In the genomic region with DNA sequence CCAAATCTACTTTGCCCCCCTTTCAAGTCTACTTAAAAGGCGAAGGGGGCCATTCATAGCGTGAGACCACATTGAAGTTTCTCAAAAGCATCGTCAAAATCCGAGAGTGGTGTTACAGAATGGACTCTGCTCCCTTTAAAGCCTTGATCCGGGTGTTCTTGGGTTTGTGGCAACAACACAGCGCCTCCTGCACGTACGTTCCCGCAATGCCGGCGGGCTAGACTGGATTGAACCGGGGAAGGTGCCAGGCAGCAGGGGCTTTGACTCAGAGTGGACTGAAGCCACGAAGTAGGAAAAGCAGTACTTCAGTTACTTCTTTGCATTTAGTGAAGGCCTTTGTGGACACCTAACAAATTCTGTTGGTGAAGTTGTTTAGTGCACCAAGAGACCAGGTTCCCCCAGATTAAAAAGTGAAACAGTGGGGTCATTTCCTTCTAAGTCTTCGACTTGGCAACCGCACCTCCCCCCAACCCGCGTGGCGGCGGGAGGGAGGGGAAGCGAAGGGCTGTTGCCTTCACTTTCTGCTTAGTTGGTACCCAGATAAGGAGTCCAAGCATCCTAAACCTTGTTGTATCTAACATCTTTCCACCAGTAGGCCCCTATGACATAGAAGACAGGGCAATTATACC, we compare ENCODE assay signal across 9 mouse cellular contexts. TPM values are rescaled to one million over a fixed set of nuclear protein-coding genes. Genes with fewer than 3 reads are reported as not detected.
DNase-seq lines count a peak whose midpoint lies in the region; ATAC-seq and TF ChIP-seq lines count a peak whose summit lies in the region.
"Had no signal": no experiment of that assay in that cellular context is flagged by ENCODE, and none has a peak within 500 bp of the region (broad histone marks: within the 10 kb centered on the region; RNA-seq: fewer than 3 reads in every experiment).

No protein-coding gene starts in this region.

- H3K4me2 ChIP-seq in kidney, embryonic 16.5 days (replicated peaks; ENCODE audit: low read depth, low read length), result no peak overlapping the region
- H3K4me2 ChIP-seq in heart, embryonic 12.5 days, result peak overlapping the region; percentile 3; the same call in 1 of the 2 replicates
- H3K4me2 ChIP-seq in liver, embryonic 11.5 days, result peak overlapping the region; percentile 13; the same call in 1 of the 2 replicates

- TF ChIP-seq CTCF in cerebellum, adult 2 months (IDR thresholded peaks at IDR 0.05; ENCODE audit: borderline replicate concordance, insufficient read depth, low read depth, low read length), result no peak

- intact Hi-C loops in gastrocnemius, postnatal 36 days (cut with DNase I), result no loop called here

- TF ChIP-seq POLR2A in cerebellum, adult 2 months (IDR thresholded peaks at IDR 0.05; ENCODE audit: borderline replicate concordance, insufficient read depth, low read length), result no peak

- H3K9me3 ChIP-seq in kidney, embryonic 16.5 days (ENCODE audit: low read length), result no peaks in the 10 kb centered on the region
- no peaks in the 10 kb centered on the region for H3K9me3 ChIP-seq in heart, embryonic 12.5 days (replicated peaks)
- no peaks in the 10 kb centered on the region for H3K9me3 ChIP-seq in liver, embryonic 11.5 days (ENCODE audit: control insufficient read depth, low read length)

- peaks cover 92% of the 10 kb centered on the region for H3K27me3 ChIP-seq in kidney, embryonic 16.5 days (ENCODE audit: insufficient read depth, low read length)
- H3K27me3 ChIP-seq in heart, embryonic 12.5 days (replicated peaks), result peaks cover 91% of the 10 kb centered on the region
- H3K27me3 ChIP-seq in liver, embryonic 11.5 days (replicated peaks; ENCODE audit: control insufficient read depth, insufficient read depth, low read length), result peaks cover 99% of the 10 kb centered on the region
- H3K27me3 ChIP-seq in cerebellum, adult 2 months (ENCODE audit: control insufficient read depth, insufficient read depth, low read length), result peaks cover 29% of the 10 kb centered on the region; the same call in 1 of the 2 replicates

- no peak overlapping the region for H3K9ac ChIP-seq in kidney, embryonic 16.5 days (replicated peaks; ENCODE audit: low read length)
- no peak overlapping the region for H3K9ac ChIP-seq in heart, embryonic 12.5 days
- H3K9ac ChIP-seq in liver, embryonic 11.5 days (ENCODE audit: low read depth, low read length), result no peak overlapping the region

- WGBS in kidney, embryonic 16.5 days, result 1% methylated on average over 20 of the region's 20 CpGs
- WGBS in heart, embryonic 12.5 days, result 2% methylated on average over 20 of the region's 20 CpGs
- WGBS in liver, embryonic 11.5 days, result 3% methylated on average over 20 of the region's 20 CpGs
- 2% methylated on average over 20 of the region's 20 CpGs for WGBS in cerebellum, adult 2 months

- H3K4me3 ChIP-seq in kidney, embryonic 16.5 days (ENCODE audit: low read length), result no peak overlapping the region
- H3K4me3 ChIP-seq in heart, embryonic 12.5 days, result 0 out of 2 replicates have a peak overlapping the region, but pooled peaks have one; percentile 1
- H3K4me3 ChIP-seq in liver, embryonic 11.5 days (ENCODE audit: low read depth, low read length), result no peak overlapping the region
- H3K4me3 ChIP-seq in cerebellum, adult 2 months (replicated peaks; ENCODE audit: insufficient read depth, low read depth, low read length), result no peak overlapping the region

- DNase-seq in kidney, adult 9 months, result peak; percentile 6
- peak; percentile 39 for DNase-seq in liver, embryonic 11.5 days (ENCODE audit: low spot score)
- DNase-seq in retina, postnatal 1 day, result peak; percentile 68
- no peak for DNase-seq in cerebellum, adult 2 months
- DNase-seq in gastrocnemius, postnatal 36 days, result no peak
- DNase-seq: gastrocnemius, postnatal 14 days had no signal

- no peak for ATAC-seq in kidney, embryonic 16.5 days (ENCODE audit: low FRiP score, low TSS enrichment)
- ATAC-seq in heart, embryonic 12.5 days (ENCODE audit: insufficient number of reproducible peaks, low FRiP score), result no peak
- ATAC-seq in liver, embryonic 11.5 days (replicated peaks; ENCODE audit: low FRiP score), result no peak

- H3K4me1 ChIP-seq in kidney, embryonic 16.5 days (ENCODE audit: insufficient read depth, low read length), result peaks cover 18% of the 10 kb centered on the region
- peaks cover 30% of the 10 kb centered on the region for H3K4me1 ChIP-seq in heart, embryonic 12.5 days (replicated peaks)
- H3K4me1 ChIP-seq in liver, embryonic 11.5 days (replicated peaks; ENCODE audit: control insufficient read depth, insufficient read depth, low read length), result peaks cover 7% of the 10 kb centered on the region; the same call in 1 of the 2 replicates
- H3K4me1 ChIP-seq in cerebellum, adult 2 months (ENCODE audit: control insufficient read depth, insufficient read depth, low read length), result no peaks in the 10 kb centered on the region; the same call in 1 of the 2 replicates

- no peaks in the 10 kb centered on the region for H3K36me3 ChIP-seq in kidney, embryonic 16.5 days (ENCODE audit: insufficient read depth, low read length)
- no peaks in the 10 kb centered on the region for H3K36me3 ChIP-seq in heart, embryonic 12.5 days
- no peaks in the 10 kb centered on the region for H3K36me3 ChIP-seq in liver, embryonic 11.5 days (ENCODE audit: control insufficient read depth, insufficient read depth, low read length)

- H3K27ac ChIP-seq in kidney, embryonic 16.5 days (ENCODE audit: low read length), result no peak overlapping the region
- no peak overlapping the region for H3K27ac ChIP-seq in heart, embryonic 12.5 days (ENCODE audit: poor library complexity, severe bottlenecking)
- H3K27ac ChIP-seq in liver, embryonic 11.5 days (ENCODE audit: low read depth, low read length), result no peak overlapping the region
- H3K27ac ChIP-seq in cerebellum, adult 2 months (ENCODE audit: insufficient read depth, low read length), result no peak overlapping the region

RNA-seq across cellular contexts. Expression of a gene that starts 1.8 kb away (rescaled TPM):
- polyA plus RNA-seq in kidney, embryonic 16.5 days (2015; fragmentation: Nextera tagmentation; extraction: Ambion mirVana), result 0.86 and 1.2 TPM in 2 replicates
- polyA plus RNA-seq in heart, embryonic 12.5 days (2016; fragmentation: Nextera tagmentation; extraction: Ambion mirVana), result 0.13 and 0.26 TPM in 2 replicates
- polyA plus RNA-seq in liver, embryonic 11.5 days (2014; fragmentation: Nextera tagmentation; extraction: Ambion mirVana), result 3.4 and 3.5 TPM in 2 replicates
- 0.03 TPM in 1 of 2 replicates, not detected in the other for polyA plus RNA-seq in cerebellum, adult 2 months (2012; rRNA removed)
- total RNA-seq in gastrocnemius, postnatal 36 days (2021), result not detected
- total RNA-seq: gastrocnemius, postnatal 14 days; left cerebral cortex, postnatal 10 days had no signal

RNA-seq across cellular contexts. Expression of a gene that starts 15.4 kb away (rescaled TPM):
- polyA plus RNA-seq in kidney, embryonic 16.5 days (2015; fragmentation: Nextera tagmentation; extraction: Ambion mirVana), result 0.15 and 0.17 TPM in 2 replicates
- polyA plus RNA-seq in heart, embryonic 12.5 days (2016; fragmentation: Nextera tagmentation; extraction: Ambion mirVana), result 0.20 and 0.49 TPM in 2 replicates
- 0.38 and 0.47 TPM in 2 replicates for polyA plus RNA-seq in liver, embryonic 11.5 days (2014; fragmentation: Nextera tagmentation; extraction: Ambion mirVana)
- 0.03 TPM in 1 of 2 replicates, not detected in the other for polyA plus RNA-seq in cerebellum, adult 2 months (2012; rRNA removed)
- total RNA-seq in gastrocnemius, postnatal 36 days (2021), result not detected
- total RNA-seq: gastrocnemius, postnatal 14 days had no signal

Comparison
In these comparisons a context has a peak if more than half of its experiments do, and no peak if none do; other contexts are left out.
1. DNase-seq: peak in kidney, adult 9 months (single experiment), liver, embryonic 11.5 days (single experiment) and retina, postnatal 1 day (single experiment); none in cerebellum, adult 2 months (0 of 2) and gastrocnemius, postnatal 36 days (0 of 2).